Mouse (Mus musculus) urinary bladder, postnatal 14 days (tissue): ENCODE data around the gene St6galnac3.

Source experiments
- DNase-seq: peaks from one replicate; pipeline ENCODE4 v3.0.0; 2021; ENCODE audit warnings: low spot score

Gene St6galnac3

DNA sequence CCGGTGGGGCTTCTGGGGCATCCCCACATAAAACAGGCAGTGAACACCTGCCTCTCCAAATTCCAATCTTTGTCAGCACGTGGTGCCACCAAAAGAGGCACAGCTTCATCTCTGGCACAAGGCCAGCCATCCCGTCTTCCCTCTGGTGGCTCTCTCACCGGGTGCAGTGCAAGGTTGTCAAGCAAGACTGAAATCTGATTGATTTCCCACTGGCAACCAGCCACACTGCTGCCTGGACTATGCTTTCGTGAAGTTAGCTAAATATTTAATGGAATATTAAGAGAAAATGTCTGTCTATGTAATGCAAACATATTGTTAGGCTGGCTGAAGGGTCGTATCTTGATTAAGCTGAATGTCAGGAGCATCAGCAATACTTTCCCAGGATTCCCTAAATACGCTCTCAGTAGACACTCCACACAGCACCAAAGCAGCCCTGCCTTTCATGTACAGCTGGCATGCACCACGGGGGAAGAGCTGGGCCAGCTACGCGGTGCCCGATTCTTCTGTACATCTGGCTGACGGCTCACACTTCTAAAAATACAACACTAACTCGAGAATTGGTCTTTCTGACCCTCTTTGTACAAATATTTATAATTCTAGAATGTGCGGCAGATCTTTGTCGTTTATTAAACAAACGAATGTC is 442.7 kb downstream of the St6galnac3 start:
- DNase-seq = peak; percentile 10

DNA sequence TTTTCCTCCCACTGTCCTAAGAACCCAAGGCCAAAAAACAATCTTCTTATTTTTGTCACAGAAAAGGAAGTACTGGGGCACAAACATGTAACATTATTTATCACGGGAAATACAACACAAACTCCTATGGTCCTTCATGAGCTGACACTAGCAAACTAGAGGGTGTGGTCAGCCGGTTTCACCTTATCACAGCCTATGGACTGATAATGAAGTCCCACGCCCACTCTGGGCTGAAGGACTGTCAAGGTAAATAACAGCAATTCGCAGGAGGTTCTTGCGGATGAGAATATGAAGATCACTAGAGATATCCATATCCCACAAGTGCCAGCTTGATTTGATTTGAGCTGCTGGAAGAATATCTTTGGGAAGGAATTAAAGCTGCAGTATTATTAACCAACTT is 446.7 kb downstream of the St6galnac3 start:
- DNase-seq = no peak

DNA sequence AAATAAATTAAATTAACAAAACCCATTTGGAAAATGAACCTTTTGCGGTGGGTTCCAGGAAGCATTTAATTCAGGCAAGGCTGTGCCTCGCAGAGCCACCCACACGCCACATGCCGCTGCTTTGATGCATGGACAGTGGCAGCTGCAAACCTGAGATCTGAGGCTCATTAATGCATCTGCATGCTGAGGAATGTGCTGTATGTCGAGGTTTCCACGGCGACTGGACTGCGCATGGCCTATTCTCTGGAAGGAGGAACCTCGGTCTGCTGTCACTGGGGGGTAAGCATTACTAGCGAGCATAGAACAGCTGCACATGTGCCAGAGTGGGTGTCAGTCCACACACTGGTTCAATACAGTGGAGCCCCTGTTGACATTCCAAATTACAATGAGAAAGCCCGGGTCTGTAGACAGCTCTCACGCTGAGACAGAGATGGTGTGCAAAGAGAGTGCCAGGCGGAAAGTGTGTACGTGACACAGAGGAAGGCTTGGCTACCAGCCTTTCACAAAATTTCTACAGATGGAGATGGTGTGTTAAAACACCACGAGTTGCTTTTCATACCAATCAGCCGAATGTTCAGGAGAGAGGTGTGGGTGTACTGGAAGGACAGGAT is 447.5 kb downstream of the St6galnac3 start:
- no peak for DNase-seq

DNA sequence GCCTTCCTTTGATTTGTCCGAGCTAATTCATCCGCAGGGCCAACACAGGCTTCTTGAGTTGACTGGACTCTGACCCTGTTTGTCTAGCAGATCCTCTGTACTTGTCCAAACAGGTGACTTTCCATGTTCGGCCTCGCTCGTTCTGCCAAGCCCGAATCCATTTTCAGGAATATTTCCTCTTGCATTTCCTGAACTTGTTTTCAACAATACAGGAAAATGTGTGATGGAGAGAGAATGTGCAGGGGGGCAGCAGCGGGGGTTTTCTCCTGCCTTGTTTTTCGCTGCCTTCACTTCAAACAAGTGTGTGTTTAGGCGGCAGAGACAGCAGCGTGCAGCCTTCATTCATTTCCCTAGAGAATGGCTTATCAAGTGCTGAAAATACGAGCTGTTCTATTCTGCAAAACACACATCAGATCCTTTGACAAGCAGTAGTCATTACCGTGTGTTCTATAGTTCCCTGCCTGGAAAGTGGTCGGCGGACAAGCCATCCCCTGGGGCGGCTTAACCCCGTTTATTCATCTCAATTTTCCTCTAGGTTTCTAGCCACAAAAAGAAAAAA is 448.1 kb downstream of the St6galnac3 start:
- DNase-seq = no peak

DNA sequence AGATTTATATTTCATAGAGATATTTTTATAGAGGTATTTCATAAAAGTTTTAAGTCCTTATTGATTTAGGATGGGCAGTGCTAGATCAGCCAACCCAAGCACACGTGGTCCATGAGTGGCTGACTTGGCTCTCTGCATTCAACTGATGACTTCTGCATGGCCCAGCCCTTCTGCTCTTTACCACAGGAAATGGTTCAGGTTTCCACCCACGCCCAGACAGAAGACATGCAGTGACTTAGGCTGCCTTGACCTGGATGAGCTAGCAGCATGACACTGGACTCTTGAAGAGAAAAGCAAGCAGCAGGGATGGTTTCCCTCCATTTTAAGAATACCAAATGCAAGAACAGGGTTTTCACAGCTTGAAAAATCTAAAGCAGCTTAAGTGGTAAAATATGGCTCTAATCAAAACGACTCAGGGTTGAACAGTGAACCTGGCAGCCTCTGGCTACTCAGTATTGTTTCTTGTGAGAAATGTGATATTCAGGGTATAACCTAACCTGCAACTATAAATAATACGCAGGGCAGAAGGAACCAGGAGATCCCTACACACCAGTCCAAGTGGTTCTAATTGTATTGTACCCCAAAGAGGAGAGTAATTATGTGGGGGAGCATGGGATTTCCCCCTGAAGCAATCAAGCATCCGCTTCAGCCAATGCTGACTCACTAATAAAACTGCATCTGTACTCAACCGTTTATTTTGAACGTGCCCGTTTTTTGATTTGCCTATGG is 448.7 kb downstream of the St6galnac3 start:
- DNase-seq = no peak

DNA sequence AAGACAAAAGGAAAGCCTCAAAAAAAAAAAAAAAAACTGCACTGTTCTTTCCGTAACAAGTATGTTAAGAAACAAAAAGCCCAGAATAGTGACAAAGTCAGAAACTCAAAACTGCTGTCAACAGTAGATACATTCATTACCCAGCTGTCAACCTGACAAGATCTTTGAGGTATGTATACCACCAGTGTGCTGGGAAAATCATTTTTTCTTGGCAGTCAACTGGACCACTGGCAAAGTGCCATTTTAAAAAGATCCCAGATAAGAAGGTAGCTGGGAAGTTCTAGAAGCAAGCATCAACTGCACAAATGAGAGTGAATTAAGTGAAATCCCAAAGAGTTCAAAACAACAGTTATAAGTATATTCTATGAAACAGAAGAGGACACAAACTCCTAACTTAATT is 452.7 kb downstream of the St6galnac3 start:
- DNase-seq = no peak

DNA sequence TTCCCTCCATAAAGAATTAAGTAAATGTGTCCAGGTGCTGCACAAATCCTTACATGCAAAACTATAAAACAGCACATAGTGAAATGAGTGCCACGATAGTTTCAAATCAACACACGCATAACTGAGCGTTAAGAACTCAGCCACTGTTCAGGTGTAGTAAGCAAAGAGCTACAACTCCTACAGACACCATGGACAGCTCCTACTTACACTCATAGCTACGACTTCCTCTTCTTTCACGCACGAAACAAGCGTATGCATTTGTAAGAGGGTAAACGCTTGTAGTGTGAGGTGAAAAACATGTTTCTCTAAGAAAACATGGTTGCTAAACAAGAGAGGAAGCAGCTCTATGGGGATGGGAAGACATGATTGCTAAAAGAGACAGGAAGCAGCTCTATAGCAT is 457.6 kb downstream of the St6galnac3 start:
- DNase-seq = no peak

DNA sequence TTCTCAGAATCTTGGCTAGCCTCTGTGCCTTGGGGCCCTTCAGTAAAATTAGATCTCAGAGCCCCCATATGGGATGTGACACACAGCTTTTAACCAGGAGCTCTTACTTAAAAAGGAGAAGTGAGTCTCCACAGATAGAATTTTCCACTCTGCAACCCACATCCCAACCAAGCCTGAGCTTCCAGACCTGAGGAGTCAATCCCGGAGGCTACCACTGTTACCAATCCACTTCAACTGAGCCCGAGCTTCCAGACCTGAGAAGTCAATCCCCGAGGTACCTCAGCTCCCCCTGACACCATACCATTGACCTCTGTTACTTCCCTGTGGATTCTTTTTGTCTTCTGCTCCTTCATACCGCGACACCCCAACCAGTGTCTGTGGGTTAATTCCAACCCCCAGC is 463.0 kb downstream of the St6galnac3 start:
- DNase-seq = no peak

DNA sequence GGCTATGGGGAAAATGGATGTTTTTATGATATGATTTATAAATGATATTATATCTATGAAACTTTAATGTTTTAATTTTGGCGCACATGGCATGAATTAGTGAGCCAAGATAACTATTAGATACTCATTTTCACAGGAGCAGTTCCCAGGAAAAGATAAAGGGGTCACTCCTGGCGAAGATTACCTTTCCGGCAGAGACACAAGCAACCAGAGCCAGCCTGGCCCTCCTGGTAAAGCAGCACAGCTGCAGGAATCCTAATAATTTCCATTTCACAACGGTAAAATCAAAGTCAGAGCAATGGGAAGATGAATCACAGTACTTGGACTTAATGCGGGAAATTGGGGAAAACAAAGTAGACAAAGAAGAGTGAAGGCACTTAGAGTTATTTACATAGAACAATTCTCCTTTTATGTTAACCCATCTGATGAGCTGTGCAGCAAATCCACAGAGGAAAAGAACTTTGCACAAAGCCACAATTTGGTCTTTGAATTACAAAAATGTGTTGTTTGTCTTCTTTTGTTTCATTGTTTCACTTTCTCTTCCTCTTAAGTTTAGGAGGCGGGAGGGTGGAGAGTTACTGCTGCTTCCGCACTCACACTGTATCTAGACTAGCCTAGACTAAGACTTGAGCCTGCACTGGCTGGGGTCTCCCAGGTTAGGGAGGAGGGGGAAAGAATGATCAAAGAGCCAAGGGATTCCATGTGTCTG is 464.6 kb downstream of the St6galnac3 start:
- DNase-seq = no peak

DNA sequence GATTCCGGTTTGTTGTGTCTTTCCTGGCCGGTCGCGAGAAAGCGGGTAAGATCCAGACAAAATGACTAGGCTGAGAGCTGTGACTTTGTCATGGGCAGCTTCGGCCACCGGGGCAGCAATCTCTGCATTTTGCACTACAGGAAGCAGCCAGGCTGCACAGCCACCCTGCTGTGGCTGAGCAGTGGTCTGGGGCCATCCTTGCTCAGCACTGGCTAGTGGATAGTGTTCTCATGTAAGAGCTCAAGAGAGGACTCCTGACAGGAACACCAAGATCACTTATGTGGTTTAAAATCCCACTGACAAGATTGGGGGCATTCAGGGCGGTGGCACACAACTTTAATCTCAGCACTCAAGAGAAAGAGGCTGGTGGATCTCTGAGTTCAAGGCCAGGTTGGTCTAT is 469.1 kb downstream of the St6galnac3 start:
- no peak for DNase-seq

DNA sequence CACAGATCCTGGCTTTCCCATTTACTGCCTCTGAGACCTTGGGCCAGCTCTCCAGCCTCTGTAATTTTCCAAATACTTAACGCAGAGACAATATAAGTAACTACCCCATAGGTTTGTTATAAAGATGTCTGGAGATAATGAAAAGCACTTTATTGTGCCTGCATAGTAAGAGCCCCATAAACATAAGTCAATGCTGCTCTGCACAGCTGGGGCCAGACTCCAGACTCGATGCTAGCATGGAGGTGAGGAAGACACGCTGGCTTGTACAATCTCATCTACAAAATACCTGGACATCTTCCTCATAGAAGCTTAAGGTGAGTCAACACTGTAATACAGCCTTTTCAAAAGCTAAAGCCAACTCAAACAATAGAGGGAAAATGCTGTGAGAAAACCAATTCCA is 473.3 kb downstream of the St6galnac3 start:
- no peak for DNase-seq

DNA sequence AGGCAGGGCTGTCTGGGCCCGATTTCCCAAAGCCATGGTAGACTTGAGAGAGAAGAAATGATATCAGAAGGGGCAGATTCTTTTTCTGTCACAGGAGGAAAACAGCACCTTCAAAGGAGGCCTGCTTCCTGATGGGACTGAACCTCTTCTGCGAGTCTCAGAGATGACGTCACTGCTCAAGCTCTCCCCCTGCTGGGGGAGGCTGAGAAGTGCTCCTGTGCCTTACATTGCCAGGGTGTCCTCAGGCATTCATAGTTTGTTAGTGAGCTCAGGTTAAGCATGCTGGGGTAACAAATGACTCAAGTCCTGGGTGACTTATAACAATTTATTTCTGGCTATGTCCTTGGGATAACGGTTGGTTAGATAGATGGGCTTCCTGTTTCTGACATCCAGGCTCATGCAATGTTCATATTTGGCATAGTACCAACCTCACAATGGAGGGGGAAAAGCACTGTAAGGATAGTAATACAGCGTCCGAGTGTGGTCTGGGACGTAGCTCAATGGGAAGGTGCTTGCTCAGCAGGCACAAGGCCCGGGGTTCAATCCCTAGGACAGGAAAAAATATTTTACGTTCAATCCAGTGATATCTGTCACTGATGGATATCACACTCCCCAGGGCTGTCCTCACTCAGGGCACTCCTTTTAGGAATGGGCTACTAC is 474.2 kb downstream of the St6galnac3 start:
- peak; percentile 69 for DNase-seq

DNA sequence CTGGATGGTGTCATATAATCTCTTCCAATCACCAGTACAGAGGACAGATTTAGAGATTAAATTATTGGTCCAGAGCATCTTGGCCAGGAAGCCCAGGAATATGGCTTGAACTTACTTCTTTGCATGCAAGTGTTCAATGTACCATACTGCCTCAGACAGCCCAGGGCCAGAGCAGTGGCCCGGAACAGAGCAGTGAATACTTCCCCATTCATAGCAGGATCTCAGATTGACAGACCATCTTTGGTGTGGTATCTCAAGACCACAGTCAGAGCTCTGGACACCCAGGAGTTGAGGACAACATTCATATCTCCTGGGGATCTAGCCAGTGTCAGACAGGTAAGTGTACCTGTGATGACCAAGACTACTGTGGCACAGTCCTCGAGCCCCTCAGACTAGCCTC is 476.1 kb downstream of the St6galnac3 start:
- no peak for DNase-seq

DNA sequence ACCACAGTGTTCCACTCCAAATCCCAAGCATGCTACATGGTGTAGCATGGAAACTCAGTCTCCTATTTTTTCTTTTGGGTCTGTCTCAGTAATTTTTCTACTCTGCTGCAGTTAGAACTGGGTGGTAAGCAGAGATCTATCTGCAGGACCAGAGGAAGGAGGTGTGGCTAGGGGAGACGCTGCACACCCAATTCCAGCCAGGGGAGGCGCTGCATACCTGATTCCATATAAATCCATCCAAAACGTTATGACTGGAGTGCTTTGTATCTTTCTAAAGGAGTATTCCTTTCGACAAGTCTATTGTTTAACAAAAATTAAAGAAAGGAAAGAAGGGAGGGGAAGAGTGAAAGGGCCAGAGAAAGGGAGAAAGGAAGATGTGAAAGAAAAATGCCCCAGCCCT is 476.9 kb downstream of the St6galnac3 start:
- DNase-seq = no peak

DNA sequence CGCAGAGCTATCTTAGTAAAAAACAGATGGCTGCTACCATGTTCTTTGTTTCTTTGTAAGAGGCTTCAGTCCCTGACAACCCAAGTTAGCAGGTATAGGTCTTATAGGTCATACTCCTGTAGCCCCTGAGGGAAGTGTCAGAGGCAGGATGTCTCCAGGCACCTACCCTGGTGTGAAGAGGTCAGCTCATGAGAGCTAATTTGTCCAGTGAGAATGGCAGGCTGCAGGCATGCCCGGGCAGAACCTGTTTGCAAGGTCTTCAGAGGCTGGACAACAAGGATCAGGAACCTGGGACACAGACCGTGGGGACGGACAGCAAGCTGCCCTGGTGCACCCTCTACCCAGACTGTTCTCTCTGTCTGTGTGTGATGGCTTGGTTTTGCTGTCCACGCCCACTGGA is 482.4 kb downstream of the St6galnac3 start:
- no peak for DNase-seq

DNA sequence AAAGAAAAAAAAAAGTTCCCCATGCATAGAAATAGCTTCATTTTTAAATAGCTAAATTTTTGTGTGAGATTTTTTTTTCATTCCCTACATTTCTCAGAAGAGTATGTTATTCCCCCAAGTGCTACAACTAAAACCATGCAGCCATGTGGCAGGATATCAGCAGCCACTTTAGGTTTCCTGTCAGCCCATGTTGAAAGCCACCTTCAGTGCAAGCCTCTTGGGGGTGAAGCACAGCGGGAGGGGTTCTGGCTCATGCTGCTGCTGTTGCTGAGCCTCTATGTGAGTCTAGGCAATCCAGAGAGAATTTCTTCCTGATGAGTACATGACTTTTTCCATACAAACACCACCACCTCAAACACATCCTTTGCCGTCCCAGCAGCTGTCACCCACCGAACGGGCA is 483.8 kb downstream of the St6galnac3 start:
- no peak for DNase-seq

DNA sequence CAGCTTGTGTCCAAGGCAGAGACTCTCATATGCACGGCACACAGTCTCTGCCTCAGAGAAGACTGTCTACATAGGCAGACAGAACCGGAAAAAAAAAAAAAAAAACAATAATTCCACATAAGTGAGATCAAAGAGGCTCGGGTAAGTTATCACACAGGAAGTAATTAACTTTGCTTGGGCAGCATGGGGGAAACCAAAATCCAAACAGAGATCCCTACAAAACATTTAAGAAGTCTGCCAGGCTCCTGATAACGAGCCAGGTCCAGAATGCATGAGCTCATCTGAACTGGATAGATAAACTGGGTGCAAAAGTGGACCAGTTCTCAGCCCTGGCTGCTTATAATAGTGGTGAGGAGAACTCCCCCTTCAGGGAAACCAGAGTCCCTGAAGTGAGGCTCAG is 484.6 kb downstream of the St6galnac3 start:
- DNase-seq = no peak

DNA sequence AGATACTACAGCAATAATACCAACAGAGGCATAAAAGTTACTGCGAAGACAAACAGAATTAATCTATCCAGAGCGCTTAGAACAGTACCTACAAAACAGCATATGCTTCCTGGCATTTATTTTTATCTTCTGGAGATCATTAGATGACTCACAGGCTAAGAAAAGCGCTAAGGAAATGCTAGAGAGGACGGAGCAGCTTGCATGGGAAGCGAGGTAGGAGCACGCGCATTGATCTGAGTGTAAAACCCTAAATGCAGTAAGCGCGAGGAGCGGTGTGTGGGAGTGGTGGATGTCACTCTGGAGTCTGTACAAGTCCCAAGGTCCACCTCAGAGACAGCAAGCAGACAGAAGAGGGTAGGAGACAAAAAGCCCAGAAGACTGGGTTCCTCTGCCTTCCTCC is 486.6 kb downstream of the St6galnac3 start:
- DNase-seq = no peak

DNA sequence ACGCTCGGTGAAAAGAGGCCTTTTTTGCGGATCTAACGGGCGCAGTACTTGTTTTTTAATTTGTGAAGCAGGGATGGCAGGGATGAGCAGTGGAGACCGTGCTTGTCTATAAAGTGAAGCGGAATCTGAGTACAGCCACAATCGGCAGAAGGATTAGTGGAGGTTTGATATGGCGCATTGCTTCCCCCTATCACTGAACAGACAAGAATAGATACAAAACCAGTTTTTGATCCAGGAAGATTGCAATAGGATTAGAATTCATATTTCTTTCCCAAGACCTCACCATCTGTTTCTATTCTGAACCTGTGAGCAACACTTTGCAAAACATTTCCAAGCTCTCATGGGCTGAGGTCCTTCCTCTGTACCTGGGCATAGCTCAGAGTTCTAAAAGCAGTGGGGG is 488.7 kb downstream of the St6galnac3 start:
- DNase-seq = no peak

DNA sequence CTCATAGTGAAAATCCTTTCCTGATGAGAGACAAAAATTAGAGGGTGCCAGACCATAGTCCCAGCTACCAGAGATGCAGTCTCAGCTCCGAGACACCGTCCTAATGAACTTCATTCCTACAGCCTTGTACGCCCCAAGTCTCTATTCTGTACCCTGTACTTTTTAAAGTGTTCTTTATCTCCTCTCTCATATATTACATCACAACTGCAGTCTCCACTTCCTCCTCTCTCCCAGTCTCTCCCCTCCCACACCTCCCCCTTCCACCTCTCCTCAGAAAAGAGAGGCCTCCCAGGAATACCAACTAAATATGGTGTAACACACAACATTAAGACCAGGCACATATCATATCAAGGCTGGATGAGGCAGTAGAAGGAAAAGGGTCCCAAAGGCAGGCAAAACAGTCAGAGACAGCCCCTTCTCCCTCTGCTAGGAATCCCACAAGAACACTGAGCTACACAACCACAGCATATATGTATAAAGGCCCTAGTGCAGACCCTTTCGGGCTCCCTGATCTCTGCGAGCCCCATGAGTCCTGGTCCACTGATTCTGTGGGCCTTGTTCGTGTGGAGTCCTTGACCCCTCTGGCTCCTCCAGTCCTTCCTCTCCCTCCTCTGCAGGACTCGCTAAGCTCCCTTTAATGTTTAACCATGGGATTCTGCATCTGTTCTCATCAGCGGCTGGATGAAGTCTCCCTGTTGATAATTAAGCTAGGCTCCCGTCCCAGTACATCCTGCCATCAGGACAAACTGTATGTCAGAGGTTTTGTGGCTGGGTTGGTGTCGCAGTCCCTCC is 502.2 kb downstream of the St6galnac3 start:
- DNase-seq = no peak

DNA sequence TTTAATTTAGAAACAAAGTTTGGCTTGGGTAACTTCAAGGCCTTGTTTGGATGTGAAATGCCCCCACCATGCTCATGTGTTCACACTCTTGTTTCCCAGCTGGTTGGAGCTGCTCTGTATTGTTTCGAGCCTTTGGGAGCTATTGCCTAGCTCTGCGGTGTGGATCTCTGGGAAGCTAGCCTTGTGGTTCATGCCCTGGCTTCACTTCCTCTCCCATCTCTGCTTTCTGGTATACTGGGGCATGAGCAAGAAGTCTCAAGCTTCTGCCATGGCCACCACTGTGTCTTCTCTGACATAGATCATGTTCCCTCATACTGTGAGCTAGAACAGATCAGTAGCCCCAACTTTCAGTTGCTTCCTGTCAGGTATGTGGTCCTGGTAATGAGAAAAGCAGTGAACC is 505.6 kb downstream of the St6galnac3 start:
- DNase-seq = no peak
